Mouse (Mus musculus) inflammation-experienced regulatory T-cells, adult 6 months (primary cell): ENCODE data around the gene Cnih3. TPM values are rescaled to one million over a fixed set of nuclear protein-coding genes. Genes with fewer than 3 reads are reported as not detected.

Source experiments
- ATAC-seq: one replicate; pipeline ENCODE4 v1.8.0; 2017
- polyA plus RNA-seq, 3 experiments: library from polyadenylated mRNA; unstranded; fragments of 100-300 nt; shearing (Covaris generic); gene quantifications; one replicate each; pipeline ENCODE4 v1.2.1; 2017

The Cnih3 gene
- polyA plus RNA-seq, result not detected

DNA sequence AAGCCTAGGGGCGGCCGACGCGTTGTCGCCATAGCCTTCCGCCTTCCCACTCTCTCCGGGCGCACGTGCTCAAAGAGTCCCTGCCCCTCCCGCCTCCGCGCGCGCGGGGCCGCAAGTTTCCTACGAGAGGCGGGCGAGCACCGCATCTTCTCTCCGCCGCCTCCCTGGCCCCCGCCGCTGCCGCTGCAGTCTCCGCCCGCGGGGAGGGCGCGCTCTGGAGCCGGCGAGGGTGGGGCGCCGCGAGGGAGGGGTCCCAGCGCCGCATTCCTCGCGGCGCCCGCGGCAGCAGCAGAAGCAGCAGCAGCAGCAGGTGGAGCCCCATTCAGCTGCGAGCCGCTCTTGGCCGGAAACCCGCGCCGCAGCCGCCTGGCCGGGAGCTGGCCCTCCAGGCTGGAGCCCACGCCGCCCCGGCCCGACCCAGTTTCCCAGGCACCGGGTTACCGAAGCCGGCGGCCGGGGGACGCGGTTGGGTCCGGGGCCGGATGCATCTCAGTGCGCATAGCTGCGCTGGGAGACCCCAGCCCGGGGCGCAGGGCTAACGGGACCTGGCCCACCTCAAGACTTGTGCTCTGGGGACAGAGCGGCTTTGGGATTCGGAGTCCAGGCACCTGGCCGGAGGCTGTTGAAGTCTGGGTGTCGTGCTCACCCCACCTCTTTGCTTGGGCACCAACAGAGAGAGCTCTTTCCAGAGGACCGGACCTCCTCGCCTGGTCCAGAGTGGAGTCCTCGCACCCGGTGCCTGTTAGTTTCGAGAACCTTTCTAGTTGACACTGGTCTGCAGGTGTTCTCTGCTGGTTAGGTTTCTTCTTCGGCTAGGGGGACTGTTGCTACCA is at the start of gene Cnih3:
Cnih3 (plus strand) TSS at position 262 of the 833 bp plus-strand sequence.
- ATAC-seq, result no peak

DNA sequence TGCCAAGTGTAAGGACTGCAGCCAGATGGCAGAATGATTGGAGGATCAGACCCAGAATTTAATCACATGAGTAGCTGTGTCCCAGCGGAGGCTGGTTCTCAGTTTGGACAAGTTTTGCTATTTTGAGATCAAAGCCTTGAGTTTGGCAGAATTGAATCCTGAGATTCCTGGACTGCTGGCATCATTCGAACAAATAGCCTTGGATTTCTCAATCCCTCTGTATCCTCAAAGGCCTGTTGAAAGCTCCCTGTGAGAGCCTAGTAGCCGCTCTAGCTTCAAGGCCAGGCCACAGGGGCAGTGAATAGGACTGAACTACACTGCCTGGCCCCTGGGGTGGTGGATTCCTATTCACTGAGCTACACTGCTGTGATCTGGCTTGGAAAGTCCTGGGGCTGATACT is 44.4 kb upstream of the Cnih3 start:
- ATAC-seq, result no peak

DNA sequence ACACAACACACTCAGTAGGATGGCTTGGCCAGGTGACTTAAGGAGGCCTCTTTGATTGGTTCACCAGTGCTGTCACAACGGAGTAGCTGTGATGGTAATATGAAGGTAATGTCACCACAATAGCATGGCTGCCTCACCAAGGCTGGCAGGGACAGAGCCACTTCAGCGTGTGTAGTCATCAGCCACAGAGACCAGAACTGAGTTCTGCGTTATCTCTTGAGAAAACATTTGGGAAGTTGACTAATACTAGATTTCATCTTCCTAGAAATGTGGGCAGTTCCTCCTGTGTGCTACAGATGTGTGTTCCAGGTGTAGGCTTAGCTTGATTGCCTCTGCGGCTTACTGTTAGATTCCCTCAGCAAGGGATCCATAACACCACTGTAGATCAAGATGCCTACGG is 41.7 kb upstream of the Cnih3 start:
- no peak for ATAC-seq

DNA sequence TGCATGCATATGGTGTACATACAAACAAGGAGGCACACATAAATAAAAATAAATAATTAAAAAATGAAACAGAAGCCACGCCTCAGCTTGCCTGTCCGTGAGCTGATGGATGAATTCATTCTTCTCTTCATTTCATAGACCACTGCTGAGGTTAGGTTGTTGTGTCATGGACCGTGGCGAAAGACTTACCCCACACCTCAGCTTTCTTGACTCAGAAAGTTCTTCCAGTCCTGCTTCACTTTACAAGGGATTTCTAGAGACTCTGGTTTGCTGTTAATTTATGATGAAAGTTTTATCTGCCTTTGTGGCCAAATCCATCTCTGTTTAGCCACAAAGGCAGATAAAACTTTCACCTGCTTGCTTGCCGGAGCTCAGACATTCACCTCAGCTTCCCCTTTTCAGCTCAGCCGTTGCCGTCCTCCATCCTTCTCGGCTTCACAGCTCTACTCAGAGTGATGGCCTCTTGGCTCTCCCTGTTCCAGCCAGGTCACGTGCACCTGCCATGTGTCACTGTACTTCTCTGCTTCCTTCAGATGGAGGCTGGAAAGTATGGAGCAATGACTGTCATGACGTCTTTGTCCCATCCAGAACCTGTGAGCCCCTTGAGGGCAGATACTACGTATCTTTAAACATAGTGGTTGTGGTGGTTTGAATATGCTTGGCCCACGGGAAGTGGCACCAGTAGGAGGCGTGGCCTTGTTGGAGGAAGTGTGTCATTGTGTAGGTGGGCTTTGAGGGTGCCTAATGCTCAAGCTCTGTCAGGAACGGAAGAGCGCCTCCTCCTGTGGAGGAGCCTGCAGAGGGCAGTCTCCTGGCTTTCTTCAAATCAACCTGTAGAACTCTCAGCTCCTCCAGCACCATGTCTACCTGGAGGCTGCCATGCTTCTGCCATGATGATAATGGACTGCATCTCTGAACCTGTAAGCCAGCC is 40.0 kb upstream of the Cnih3 start:
- no peak for ATAC-seq

DNA sequence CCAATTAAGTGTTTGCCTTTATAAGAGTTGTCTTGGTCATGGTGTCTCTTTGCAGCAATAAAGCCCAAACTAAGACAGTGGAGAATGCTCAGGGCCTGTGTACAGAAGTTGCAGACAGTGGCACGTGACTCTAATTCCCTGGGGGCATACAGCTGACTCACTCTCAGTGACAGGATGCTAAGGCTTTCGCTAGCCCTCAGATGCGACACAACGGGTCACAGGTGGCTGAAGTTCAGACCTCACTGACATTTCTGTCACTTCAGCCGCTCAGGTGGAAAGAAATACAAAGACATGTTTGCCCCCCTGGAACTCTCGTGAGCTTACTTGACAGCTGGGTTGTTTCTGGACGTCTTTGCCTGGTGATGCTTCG is 39.4 kb upstream of the Cnih3 start:
- no peak for ATAC-seq

DNA sequence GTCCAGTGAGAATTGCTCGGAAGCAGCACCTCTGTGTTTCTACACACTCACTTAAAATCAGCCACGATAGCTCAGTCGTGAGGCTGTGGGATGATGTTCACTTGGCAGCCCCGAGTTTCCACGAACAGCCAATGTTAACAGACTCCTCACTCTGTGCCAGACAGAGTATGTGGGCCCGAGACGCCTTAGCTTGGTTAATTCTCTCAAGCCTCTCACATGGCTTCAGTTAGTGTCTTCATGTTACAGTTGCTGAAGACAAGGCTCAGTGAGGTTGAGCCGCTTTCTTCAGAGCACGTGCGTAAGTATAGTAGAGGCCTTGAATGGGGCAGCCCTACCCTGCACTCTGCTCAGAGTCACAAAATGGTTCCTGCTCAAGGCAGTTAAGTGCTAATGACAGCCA is 38.1 kb upstream of the Cnih3 start:
- no peak for ATAC-seq

DNA sequence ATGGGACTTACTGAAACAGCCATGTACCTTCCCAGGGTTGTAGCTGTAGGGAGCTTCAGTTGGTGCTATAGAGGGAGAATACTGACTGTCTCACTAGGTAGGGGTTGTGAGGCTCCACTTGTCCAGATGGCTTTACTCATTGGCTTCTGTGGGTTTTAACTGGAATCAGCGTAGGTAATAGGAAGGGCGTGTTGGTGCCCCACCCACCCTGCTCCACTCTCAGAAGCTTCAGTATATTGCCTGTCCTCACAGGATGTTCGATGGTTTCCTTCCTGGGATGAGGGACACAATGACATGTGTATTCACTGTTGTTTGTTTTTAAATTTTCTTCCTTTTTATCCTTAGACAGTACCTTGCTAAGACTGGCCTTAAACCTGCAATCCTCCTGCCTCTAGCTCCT is 37.1 kb upstream of the Cnih3 start:
- ATAC-seq, result no peak

DNA sequence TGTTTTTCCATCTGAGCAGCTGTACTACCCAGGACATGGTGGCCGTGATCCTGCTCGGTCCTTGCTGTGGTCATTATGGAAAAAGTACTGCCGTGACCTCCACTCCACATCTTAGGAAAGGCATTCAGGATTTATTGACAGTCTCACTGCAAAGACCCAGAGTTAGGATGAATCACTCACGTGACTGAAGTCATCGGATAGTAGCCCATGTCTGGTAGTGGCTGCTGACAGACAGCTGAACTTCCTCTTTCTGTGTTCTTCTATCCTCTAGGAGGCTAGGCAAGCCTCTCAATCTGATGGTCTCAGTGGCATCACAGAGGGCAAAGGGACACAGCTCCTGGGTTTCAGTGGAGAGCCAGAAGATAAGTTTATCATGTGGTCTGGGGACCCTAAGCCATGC is 35.9 kb upstream of the Cnih3 start:
- ATAC-seq, result no peak

DNA sequence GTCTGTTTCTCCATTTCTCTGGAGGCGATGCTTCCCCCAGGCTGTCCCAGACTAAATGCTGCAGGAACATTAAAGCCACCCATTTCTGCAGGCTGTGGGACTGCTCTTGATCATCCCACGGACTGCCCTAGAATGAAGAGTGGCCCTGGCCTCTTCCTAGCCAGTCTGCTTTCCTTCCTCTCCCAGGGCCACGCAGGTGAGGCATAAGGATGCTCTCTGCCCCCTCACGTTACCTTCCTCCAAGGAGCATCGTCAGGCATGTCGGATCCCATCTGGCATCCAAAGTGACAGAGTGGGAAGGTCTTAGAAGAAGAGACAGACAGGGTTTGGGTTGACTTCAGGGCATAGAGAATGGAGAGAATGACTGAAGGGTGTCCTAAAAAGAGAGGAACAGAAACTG is 33.0 kb upstream of the Cnih3 start:
- ATAC-seq, result no peak

DNA sequence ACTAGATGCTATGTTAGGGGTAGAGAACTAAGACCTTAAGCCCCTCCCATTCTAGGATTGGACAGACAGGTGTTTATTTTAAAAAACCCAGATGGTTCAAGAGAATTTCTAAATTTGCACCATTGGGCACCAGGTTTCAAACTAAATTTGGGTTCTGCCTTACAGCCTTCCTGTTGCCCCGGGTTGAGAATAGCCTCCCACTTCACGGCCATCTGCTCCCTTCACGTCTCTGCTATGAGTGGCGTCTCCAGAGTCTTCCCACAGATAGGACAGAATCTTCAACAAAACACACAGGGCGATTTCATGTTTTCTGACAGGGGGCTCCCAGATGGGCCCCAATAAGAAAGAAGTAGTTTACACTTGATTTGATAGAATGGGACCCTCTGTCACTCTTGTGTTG is 31.3 kb upstream of the Cnih3 start:
- ATAC-seq, result no peak

DNA sequence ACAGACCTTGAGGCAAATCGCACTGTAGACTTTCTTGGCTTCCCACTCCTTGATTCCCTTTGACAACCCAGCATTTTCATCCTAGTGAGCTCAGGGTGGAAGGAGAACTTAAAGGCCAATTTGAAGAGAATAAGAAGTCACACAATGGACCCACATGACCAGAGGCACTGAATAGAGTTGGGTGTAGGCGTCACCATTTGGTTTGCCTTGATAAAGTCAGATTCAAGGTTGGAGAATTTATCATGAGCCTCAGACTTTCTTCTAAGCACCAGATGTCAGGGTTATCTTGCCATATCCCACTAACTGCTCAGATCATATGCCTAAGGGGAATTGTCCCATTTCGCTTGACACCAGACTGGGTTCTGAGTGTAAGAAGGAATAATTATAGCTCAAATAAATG is 29.3 kb upstream of the Cnih3 start:
- no peak for ATAC-seq

DNA sequence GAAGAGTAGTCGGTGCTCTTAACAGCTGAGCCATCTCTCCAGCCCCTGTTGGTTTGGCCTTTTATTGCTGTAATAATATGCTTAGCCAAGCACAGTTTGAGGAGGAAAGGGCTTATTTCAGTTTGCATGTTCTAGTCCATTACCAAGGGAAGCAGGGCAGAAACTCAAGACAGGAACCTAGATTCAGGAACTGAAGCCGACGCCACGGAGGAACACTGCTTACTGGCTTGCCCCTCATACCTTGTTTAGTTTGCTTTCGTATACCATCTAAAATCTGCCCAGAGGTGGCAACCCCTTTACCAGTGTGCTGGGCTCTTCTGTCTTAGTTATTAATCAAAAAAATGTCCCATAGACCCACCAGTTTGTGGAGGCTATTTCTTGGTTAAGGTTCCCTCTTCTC is 25.3 kb upstream of the Cnih3 start:
- ATAC-seq, result no peak

DNA sequence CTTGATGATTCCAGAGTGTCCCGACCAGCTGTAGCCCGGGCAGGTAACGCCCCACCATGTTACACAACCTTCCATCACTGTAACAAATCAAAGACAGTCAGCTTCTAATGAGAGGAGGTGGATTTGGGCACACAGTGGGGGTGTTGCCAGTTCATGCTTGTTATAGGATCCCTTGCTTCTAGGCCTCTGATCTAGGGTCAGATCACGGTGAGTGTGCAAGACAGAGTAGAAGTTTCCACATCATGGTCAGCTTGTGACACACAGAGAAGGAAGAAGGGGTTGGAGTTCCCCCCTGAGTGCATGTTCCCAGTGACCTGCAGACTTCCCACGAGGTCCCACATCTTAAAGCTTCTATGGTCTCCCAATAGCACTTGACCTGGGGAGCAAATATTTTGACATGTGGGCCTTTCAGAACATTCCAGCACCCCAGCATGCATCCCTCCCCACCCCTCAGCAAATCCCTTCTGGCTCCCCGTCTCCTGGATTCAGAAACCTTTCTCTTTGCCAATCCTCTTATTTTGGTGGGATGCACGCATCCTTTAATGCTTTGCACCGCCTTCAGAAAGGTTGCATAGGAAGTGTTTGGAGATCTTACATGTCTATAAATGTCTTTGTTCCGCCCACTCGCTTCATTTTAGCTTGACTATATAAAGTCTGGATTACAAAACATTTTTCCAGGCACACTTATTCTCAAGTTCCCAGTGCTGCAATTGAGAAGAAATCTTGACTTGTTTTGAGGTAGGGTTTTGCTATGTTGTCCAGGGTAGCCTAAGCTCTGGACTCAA is 24.6 kb upstream of the Cnih3 start:
- no peak for ATAC-seq

DNA sequence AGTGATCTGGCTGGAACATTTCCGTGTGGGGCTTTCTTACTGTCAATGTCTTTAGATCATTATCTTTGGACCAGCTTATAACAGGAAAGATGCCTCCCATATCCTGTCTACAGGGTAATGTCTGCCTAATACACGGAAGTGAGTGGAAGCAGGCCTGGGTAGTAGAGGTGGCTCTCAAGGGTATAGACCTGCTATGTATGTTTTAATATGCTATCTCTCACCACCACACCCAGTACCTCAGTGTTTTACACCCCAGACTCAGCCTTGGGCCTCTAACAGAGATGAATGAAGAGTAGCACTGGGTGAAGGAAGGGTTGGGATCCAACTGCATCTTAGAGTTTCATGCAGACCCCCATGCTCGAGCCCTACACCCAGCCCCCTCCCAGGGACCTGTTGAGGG is 23.3 kb upstream of the Cnih3 start:
- no peak for ATAC-seq

DNA sequence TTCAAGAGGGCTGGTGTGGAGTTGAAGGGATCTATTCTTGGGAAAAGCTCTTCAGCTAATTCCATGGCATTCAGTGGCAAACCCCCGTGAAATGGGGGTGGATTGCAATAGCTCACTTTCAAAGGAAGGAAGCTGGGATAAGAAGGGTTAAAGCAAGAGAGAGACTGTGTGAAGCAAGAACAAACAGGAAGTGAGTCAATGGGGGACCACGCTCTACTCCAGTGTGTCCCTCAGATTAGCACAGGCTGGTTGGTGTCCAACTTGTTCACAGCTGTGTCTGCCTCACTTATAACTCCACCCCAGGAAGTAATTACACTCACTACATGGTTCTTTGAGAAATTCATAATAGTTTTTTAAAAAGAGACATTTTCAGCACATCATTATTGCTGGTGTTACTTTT is 19.8 kb upstream of the Cnih3 start:
- no peak for ATAC-seq

DNA sequence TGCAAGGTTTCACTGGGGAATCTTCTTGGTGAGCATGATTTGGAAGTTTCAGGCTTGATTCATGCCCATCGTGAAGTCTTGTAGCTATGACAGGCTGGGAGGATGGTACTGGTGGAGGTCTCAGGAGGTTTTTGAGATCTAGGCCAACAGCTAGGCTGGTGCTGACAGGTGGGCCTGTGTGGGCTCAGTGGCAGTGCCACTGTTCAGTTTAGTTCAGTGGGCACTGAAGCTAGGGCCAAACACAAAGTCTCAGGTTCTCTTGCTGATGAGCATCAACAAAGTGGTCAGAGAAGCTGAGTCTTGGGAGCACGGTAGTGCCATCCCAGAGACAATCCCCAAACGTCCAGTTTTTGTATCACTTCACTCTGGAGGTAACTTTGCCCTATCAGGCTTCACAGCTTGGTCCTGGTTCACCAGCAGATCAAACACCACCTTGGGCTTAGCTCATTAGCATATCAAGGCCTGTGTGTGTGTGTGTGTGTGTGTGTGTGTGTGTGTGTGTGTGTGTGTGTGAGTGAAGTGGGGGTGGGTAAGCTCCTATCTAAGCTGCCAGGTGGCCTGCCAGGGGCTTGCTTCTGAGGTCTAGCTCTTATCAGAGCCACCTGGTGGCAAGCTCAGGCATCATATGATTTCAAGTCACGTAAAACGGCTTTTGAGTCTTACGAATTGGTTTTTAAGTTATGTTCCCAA is 18.0 kb upstream of the Cnih3 start:
- ATAC-seq, result no peak

DNA sequence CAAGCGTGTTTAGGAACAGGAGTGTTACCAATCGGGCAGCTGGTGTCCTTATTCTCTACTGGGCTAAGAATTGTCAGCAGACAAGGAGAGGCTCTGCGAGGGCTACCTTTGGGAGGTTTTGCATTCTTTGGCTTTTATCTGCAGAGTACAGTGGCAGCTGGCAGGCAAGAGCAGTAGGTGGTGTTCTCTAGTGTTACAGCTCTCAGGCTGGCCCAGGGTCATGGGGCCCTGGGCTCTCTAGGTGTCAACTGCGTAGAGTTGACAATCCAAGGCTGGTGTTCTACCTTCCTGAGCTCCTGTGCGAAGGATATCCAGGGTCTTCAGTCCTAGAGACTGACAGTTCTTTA is 17.4 kb upstream of the Cnih3 start:
- no peak for ATAC-seq

DNA sequence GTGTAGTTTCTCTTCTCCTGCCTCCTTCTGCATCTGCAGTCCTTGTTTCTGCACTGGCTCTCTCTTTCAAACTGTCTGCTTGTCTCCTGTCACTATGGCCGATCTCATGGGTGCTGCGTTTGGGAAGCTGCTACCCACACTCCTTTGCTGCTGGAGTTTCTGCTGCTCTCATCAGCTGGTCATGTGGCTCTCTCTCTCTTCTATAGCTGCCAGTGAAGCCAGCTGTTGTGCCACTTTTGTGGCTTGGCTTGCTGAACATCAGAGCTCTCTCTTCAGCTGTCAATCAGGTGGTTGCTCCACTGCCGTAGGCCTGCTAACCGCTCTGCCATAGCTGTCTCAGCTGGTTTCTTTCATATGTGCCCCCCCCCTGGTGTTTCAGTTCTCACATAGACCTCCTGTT is 17.0 kb upstream of the Cnih3 start:
- ATAC-seq, result no peak

DNA sequence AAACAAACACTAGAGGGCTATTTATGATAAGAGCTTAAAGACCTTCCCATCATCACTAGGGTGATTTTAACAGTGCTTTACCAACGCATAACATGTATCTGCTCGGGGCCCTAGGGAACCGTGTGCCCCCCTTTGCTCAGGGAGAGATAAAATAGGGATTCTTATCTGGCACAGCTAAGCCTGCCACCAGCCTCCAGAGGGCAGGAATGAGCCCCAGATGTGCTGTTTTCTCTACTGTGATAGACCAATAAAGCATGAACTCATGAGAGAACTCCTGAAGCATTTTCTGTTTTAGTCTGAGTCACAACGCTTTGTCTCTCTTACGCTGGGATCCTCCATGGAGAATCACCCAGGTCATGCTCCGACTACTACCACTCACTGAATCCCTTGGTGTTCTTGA is 15.6 kb upstream of the Cnih3 start:
- ATAC-seq, result no peak

DNA sequence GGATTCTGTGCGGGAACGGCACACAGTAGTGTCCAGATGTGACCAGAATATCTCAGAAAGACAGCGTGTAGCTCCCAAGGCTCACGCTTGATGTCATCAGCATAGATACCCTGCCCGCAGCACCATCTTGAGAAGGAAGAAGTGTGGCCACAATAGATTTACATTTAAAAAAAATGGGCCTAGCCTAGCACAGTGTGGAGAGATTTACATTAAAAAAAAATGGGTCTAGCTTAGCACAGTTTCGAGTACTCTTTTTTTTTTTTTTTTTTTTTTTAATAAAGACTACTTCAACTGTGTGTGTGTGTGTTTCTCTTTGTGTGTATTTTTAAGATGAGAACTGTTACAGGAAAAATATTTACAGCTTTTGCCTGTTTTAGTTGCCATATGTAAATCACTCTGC is 13.3 kb upstream of the Cnih3 start:
- ATAC-seq, result no peak

DNA sequence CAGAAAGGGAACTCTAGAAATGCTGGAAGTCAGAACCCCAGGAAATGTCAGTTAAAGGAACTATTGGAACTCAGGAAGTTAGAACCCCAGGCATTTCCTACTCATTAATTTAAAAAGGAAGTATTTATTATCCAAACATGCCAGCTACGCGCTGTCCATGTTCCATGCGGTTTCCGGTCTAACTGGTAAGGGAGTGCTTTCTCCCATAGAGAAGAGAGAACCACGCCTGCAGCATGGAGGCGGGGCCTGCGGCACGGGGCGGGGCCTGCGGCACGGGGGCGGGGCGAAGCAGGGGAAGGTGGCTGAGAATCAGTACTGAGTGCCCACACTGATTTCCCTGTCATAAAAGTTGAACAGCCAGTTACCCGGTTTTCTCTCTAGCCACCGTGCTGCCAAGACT is 6.9 kb upstream of the Cnih3 start:
- no peak for ATAC-seq

DNA sequence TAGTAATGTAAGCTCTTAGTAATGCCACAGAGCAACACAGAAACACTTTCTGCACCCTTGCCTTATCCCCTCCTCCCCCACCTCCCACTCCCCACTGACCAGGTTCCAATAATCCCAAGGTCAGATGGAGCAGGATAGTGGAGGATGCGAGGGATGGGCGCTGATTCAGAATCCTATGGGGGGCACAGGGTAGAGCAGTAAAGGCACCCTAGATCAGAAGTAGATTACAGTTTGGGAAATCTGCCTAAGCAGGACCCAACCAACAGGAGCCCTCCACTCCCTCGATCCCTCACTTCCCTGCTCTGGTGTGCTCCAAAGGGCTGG is 423 bp upstream of the Cnih3 start:
- no peak for ATAC-seq
